Mouse (Mus musculus): ENCODE results near the gene Adh5. TPM values are rescaled to one million over a fixed set of nuclear protein-coding genes. Genes with fewer than 3 reads are reported as not detected.

Gene Adh5
- polyA plus RNA-seq, 1 experiment from 2014 or later = 256 TPM

DNA sequence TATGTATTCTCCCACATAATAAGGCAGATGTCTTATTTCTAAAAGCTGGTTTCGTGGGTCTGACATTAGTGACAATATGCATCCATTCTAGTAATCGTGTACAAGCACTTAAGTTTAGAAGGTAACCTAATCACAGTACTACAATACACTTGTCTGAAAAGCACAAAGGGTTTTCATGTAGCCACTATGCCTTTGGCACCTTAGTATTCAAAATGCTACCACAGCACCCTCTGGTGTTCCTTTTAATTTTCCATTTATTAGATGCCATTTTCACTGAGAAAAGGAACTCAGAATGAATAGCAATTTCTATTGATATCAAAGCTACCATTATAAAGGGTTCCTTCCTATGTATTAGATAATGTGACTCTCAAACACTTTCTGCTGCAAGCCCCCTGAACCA lies 11.1 kb upstream of the Adh5 start:
- DNase-seq (ENCODE audit: low spot score) = no peak
- no peaks in the 10 kb centered on the region for H3K4me1 ChIP-seq

DNA sequence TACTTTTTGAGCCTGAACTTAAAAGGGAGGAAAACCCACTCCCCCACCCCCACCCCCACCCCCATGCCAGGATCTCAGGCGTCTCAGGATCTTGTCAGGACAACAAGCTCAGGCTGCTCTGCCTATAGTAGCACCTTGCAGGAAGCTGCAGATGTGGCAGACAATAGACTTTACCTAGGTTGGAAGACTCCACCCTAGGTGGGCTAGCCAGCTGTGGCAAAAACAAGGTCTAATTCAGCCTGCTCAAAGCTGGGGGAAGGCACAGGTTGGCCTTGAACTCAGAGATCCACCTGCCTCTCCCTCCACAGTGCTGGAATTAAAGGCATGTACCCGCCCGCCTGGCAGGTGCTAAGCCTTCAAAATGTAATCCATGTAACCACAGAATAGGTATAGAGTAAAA lies 4.2 kb upstream of the Adh5 start:
- Histone ChIP-seq H3K4me1 (peaks cover 13% of the 10 kb centered on the region), H3K4me3 (no peak overlapping the region), H3K9me3 (replicated peaks) (no peaks in the 10 kb centered on the region), H3K27ac (no peak overlapping the region), H3K36me3 (no peaks in the 10 kb centered on the region), H3K27me3 (ENCODE audit: low read depth, poor library complexity, severe bottlenecking) (no peaks in the 10 kb centered on the region)
- DNase-seq (ENCODE audit: low spot score) = no peak
- 76% methylated on average over 3 of the region's 3 CpGs for WGBS

More for the DNA sequence above, 11.1 kb upstream of the Adh5 start:
- 88% methylated on average over 2 of the region's 2 CpGs for WGBS
- H3K9me3 ChIP-seq (replicated peaks) = no peaks in the 10 kb centered on the region
- no peak overlapping the region for H3K4me3 ChIP-seq
- no peaks in the 10 kb centered on the region for H3K36me3 ChIP-seq
- H3K27me3 ChIP-seq (ENCODE audit: low read depth, poor library complexity, severe bottlenecking) = no peaks in the 10 kb centered on the region
- H3K27ac ChIP-seq = no peak overlapping the region

DNA sequence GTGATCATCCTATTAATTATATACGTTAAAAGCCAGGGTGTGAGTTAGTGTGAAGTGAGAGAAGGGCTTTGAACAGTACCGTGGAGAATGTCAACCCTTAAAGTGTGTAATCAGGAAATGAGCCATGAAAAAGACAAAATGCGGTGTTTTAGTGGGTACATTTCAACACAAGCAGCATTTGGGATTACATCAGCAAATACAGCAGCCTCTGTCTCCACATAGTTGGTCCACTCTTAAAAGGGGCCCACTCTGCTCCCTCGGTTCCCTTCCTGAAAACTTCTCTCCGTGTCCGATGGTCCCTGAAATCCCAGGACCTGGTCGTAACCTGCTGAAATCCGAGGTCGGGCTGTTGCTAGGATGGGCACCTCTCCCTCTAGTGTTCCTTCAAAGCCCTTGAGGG lies 690 bp upstream of the Adh5 start:
- H3K27ac ChIP-seq = peak overlapping the region; percentile 96
- 5% methylated on average over 9 of the region's 9 CpGs for WGBS
- H3K9me3 ChIP-seq (replicated peaks) = no peaks in the 10 kb centered on the region
- DNase-seq (ENCODE audit: low spot score) = no peak
- H3K27me3 ChIP-seq (ENCODE audit: low read depth, poor library complexity, severe bottlenecking) = no peaks in the 10 kb centered on the region
- H3K4me1 ChIP-seq = peaks cover 19% of the 10 kb centered on the region
- H3K4me3 ChIP-seq = peak overlapping the region; percentile 92
- peaks cover 26% of the 10 kb centered on the region for H3K36me3 ChIP-seq

DNA sequence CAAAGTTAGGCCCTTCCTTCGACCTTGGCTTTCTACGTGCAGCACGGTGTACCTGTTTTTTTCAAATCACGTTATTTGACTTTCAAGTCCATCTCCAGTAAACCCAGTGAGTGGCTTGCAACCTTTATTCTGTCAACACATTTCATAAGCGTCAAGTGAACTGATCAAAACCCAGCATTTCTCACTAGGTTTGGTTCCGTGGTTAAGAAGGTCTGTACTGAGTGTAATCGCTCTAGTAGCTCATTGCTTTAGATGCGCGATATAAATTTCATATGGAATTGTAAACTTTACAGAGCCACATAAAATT lies 525 bp downstream of the Adh5 start:
- Histone ChIP-seq H3K9me3 (replicated peaks) (no peaks in the 10 kb centered on the region), H3K4me3 (peak overlapping the region; percentile 92), H3K4me1 (peaks cover 19% of the 10 kb centered on the region), H3K27ac (peak overlapping the region; percentile 96), H3K36me3 (peaks cover 38% of the 10 kb centered on the region), H3K27me3 (ENCODE audit: low read depth, poor library complexity, severe bottlenecking) (no peaks in the 10 kb centered on the region)
- DNase-seq (ENCODE audit: low spot score) = no peak
- WGBS = 6% methylated on average over 9 of the region's 9 CpGs

DNA sequence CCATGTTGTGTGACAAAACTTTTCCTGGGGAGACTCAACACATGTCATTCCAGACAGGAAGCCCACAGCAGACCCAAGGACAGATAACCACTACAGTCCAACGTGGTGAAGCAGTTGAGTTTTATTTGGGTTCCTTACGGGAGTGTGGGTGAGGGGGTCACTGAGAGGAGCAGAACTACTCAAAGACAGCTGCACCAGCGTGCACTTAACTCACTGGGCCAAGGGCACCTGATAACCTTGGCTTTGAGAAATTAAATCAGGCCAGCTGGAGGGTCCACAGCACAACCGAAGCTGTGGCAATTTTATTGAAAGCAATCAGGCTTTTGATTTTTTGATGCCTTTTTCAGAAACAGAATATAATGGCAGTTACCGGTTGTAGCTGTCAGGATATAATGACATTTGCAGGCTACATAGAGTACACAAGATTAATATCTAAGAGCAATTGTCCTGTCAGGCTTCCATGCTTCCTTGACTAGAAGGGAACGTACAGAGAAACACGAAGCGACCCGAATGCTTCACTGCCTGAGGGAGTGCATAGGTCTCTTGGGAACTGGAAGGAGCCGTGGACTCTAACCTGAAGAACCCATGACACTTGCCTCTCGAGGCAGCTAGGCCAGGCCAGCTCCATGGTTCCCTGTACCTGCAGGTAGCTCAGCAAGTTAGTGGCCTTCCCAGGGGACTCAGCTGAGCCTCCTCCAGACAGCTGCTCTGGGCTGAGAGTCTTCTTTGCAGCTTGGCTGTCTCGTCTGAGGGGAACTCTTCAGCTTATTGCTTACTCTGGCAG lies 5.4 kb downstream of the Adh5 start:
- 84% methylated on average over 12 of the region's 12 CpGs for WGBS
- peaks cover 85% of the 10 kb centered on the region for H3K36me3 ChIP-seq
- no peaks in the 10 kb centered on the region for H3K9me3 ChIP-seq (replicated peaks)

DNA sequence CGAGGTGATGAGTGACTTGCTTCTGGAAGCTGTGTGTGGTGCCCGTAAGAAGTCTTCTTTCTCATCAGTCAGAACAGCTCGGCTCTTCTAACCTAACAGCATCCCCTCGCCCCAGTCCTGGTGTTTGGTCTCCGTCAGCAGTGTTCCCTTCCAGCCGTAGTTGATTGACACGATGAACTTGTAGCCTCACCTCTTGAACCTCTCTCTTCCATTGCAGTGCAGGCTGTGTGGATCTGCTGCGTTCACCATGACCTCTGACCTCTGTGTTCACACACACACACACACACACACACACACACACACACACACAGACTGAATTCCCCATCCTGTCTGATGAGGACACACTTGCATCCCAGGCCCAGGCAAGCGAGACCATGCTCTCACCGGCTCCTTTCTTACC lies 9.3 kb downstream of the Adh5 start:
- Histone ChIP-seq H3K4me3 (no peak overlapping the region), H3K9me3 (replicated peaks) (no peaks in the 10 kb centered on the region), H3K27ac (no peak overlapping the region), H3K4me1 (no peaks in the 10 kb centered on the region), H3K27me3 (ENCODE audit: low read depth, poor library complexity, severe bottlenecking) (no peaks in the 10 kb centered on the region), H3K36me3 (peaks cover 99% of the 10 kb centered on the region)
- WGBS = 94% methylated on average over 10 of the region's 10 CpGs
- no peak for DNase-seq (ENCODE audit: low spot score)

More for the DNA sequence above, 5.4 kb downstream of the Adh5 start:
- Histone ChIP-seq H3K4me3 (no peak overlapping the region), H3K27ac (no peak overlapping the region), H3K27me3 (ENCODE audit: low read depth, poor library complexity, severe bottlenecking) (no peaks in the 10 kb centered on the region), H3K4me1 (peaks cover 8% of the 10 kb centered on the region)
- DNase-seq (ENCODE audit: low spot score) = no peak

DNA sequence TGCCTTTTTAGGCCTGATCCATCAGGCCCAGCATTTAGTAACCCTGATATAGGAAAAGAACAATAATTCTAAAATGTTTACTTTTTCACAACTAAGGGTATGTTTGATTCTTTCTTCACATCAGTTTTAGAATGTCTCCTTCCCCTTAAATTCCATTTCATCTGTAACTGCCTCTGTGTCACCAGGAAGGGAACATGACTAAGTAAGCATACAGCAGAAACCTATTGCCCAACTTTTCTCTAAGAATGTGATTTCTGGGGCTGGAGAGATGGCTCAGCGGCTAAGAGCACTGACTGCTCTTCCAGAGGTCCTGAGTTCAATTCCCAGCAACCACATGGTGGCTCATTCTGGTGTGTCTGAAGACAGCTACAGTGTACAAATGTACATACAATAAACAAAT lies 11.3 kb downstream of the Adh5 start:
- H3K4me1 ChIP-seq = no peaks in the 10 kb centered on the region
- no peak for DNase-seq (ENCODE audit: low spot score)
- no peak overlapping the region for H3K27ac ChIP-seq
- peaks cover 100% of the 10 kb centered on the region for H3K36me3 ChIP-seq
- H3K4me3 ChIP-seq = no peak overlapping the region
- H3K9me3 ChIP-seq (replicated peaks) = no peaks in the 10 kb centered on the region
- H3K27me3 ChIP-seq (ENCODE audit: low read depth, poor library complexity, severe bottlenecking) = no peaks in the 10 kb centered on the region
- WGBS = 93% methylated on average over 1 of the region's 1 CpGs

DNA sequence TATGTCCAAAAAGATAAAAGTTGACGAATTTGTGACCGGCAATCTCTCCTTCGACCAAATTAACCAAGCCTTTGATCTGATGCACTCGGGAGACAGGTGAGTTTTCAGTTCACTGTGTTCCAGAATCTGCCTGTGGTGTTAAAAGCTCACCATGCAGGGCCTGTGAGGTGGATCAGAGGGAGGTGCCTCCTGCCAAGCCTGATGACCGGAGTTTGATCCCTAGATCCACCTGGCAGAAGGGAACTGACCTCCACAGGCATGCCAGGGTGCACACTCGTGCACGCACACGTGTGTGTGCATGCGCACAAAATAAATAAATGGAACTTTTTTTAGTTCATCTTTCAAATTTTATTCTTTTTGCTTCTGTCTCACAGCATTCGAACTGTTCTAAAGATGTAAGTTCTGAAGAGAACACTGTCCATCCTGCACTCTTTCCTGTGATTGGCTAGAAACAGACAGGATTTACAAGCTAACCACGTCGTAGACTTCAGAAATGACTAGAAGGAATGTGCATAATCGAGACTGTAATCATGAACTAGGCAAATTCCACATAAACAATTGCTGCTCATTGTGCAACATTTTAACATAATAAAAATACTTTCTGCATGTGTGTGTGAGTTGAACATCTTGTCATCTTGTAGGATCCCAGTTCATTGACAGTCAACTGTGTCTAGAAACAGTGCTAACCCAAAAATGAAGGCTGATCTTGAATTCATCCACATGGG lies 12.0 kb downstream of the Adh5 start:
- 93% methylated on average over 13 of the region's 13 CpGs for WGBS
- no peak overlapping the region for H3K4me3 ChIP-seq
- peaks cover 100% of the 10 kb centered on the region for H3K36me3 ChIP-seq
- no peaks in the 10 kb centered on the region for H3K9me3 ChIP-seq (replicated peaks)
- H3K27ac ChIP-seq = no peak overlapping the region
- no peaks in the 10 kb centered on the region for H3K4me1 ChIP-seq
- no peaks in the 10 kb centered on the region for H3K27me3 ChIP-seq (ENCODE audit: low read depth, poor library complexity, severe bottlenecking)
- DNase-seq (ENCODE audit: low spot score) = no peak

DNA sequence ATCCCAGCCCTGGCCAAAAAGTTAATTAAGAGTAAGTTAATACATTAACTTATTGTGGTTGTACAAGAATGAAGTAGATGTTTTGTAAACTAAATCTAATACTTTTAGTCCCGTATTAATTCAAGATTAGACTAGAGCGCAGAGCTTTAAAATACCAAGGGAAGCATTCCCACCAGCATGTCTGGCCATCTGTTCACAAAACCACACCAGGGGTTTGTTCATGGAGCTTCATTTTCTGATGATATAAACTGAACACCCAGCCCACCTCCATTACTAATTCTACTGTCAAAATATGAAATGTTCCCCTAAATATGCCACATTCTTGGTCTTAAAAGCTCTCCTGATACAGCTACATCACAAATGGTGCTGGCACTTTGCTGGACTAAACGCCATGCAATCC lies 15.5 kb downstream of the Adh5 start:
- no peaks in the 10 kb centered on the region for H3K27me3 ChIP-seq (ENCODE audit: low read depth, poor library complexity, severe bottlenecking)
- 95% methylated on average over 3 of the region's 3 CpGs for WGBS
- peaks cover 98% of the 10 kb centered on the region for H3K36me3 ChIP-seq
- DNase-seq (ENCODE audit: low spot score) = no peak
- H3K27ac ChIP-seq = no peak overlapping the region
- H3K4me1 ChIP-seq = no peaks in the 10 kb centered on the region
- H3K9me3 ChIP-seq (replicated peaks) = no peaks in the 10 kb centered on the region
- no peak overlapping the region for H3K4me3 ChIP-seq

DNA sequence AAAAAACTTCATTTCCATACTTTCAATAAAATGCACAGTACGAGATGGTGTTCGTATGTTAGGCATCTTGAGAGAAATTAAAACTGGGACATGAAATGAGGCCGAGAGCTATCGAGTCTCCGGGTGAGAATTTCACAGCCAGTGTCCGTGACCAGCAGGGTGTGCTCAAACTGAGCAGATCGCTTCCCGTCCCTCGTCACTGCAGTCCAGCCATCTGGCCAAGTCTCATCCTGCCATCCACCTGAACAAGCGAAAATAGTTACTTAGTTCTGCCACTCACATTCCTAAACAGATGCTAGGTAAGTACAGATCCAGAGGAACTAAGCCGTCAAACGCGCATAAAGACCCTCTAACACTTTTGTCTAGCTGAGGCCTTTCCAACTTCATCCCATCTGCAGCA lies 17.4 kb downstream of the Adh5 start:
- no peak overlapping the region for H3K27ac ChIP-seq
- no peaks in the 10 kb centered on the region for H3K9me3 ChIP-seq (replicated peaks)
- DNase-seq (ENCODE audit: low spot score) = no peak
- H3K27me3 ChIP-seq (ENCODE audit: low read depth, poor library complexity, severe bottlenecking) = no peaks in the 10 kb centered on the region
- no peak overlapping the region for H3K4me3 ChIP-seq
- 91% methylated on average over 13 of the region's 13 CpGs for WGBS
- peaks cover 96% of the 10 kb centered on the region for H3K36me3 ChIP-seq
- H3K4me1 ChIP-seq = no peaks in the 10 kb centered on the region

DNA sequence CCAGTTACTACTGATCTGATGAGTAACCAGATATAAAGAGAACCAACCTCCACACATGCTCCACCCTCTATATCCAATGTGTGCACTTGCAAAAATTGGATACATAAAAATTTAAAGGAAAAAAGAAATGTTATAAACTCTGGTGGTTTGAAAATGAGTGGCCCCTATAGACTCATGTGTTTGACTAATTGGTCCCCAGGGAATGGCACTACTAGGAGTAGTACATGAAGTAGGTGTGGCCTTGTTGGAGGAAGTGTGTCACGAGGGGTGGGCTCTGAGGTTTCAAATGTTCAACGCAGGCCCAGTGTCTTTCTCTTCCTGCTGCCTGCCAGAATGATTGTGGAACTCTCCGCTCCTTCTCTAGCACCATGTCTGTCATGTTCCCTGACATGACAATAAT lies 18.9 kb downstream of the Adh5 start:
- H3K9me3 ChIP-seq (replicated peaks) = no peaks in the 10 kb centered on the region
- no peaks in the 10 kb centered on the region for H3K27me3 ChIP-seq (ENCODE audit: low read depth, poor library complexity, severe bottlenecking)
- WGBS = 92% methylated on average over 3 of the region's 3 CpGs
- H3K4me3 ChIP-seq = no peak overlapping the region
- DNase-seq (ENCODE audit: low spot score) = no peak
- no peak overlapping the region for H3K27ac ChIP-seq
- peaks cover 96% of the 10 kb centered on the region for H3K36me3 ChIP-seq
- H3K4me1 ChIP-seq = no peaks in the 10 kb centered on the region

DNA sequence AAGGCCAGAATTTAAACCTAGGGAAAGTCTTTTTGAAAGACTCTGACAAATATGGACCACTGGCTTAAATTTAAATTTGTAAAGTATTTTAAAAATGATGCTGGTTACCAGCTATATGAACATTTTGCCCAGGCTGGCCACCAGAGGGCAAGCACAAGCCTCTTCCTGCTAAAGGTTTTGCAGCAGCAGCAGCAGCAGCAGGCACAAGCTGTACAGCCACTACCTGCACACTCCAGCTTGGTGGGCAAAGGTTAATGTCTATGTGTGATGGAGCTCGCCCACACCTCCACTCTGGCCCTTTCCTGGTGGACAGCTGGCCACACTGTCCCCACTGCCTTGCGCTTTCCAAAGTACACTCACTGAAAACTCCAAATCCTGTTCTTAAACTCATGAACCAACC lies 20.2 kb downstream of the Adh5 start:
- 82% methylated on average over 2 of the region's 2 CpGs for WGBS
- Histone ChIP-seq H3K27me3 (ENCODE audit: low read depth, poor library complexity, severe bottlenecking) (no peaks in the 10 kb centered on the region), H3K36me3 (peaks cover 96% of the 10 kb centered on the region), H3K9me3 (replicated peaks) (no peaks in the 10 kb centered on the region), H3K4me3 (no peak overlapping the region), H3K27ac (no peak overlapping the region), H3K4me1 (no peaks in the 10 kb centered on the region)
- peak; percentile 64 for DNase-seq (ENCODE audit: low spot score)

DNA sequence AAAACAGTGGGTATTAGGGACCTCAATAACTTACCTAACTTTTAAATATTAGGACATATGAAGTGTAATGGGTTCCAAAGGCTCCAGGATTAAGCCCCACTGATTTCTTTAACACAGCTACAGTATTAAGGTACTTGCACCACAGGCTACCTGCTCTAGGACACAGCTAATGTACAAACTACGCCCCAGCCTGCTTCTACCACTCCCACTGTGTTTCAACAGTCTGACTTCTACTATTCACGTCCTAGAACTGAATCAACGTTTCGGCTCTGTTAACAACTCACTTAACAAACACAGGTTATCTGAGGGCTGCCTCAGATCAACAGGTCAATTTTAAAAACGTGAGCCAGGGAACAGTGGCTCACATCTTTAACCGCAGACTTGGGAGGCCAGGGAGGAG lies 20.9 kb downstream of the Adh5 start:
- H3K4me3 ChIP-seq = no peak overlapping the region
- 92% methylated on average over 6 of the region's 6 CpGs for WGBS
- no peaks in the 10 kb centered on the region for H3K9me3 ChIP-seq (replicated peaks)
- no peaks in the 10 kb centered on the region for H3K4me1 ChIP-seq
- H3K27ac ChIP-seq = no peak overlapping the region
- peaks cover 96% of the 10 kb centered on the region for H3K36me3 ChIP-seq
- H3K27me3 ChIP-seq (ENCODE audit: low read depth, poor library complexity, severe bottlenecking) = no peaks in the 10 kb centered on the region
- no peak for DNase-seq (ENCODE audit: low spot score)
